Mouse (Mus musculus) ES-Bruce4 (cell line): Measurements from ENCODE around the gene Kmt2a. TPM values are rescaled to one million over a fixed set of nuclear protein-coding genes. Genes with fewer than 3 reads are reported as not detected.

Experiments used
- H3K27ac ChIP-seq: 2 replicates; pipeline ENCODE4 v1.5.1; 2012; ENCODE audit warnings: low read length, inconsistent platforms; ENCODE audit not compliant: insufficient read depth
- H3K27me3 ChIP-seq: 2 replicates; pipeline ENCODE4 v1.6.1; 2012; ENCODE audit warnings: mild to moderate bottlenecking, low read length, inconsistent platforms; ENCODE audit not compliant: control insufficient read depth, poor library complexity, insufficient read depth, severe bottlenecking
- H3K36me3 ChIP-seq: 2 replicates; pipeline ENCODE4 v1.6.1; 2012; ENCODE audit warnings: inconsistent platforms, mild to moderate bottlenecking, low read length, moderate library complexity; ENCODE audit not compliant: control insufficient read depth, poor library complexity, insufficient read depth, severe bottlenecking
- H3K4me1 ChIP-seq: one replicate; pipeline ENCODE4 v1.8.1; 2011; ENCODE audit warnings: low read length; ENCODE audit not compliant: control insufficient read depth, insufficient read depth
- H3K4me3 ChIP-seq: 2 replicates; pipeline ENCODE4 v1.5.1; 2011; ENCODE audit warnings: low read depth, mild to moderate bottlenecking, low read length
- H3K9ac ChIP-seq: 2 replicates; pipeline ENCODE4 v1.6.1; 2012; ENCODE audit warnings: low read depth, mild to moderate bottlenecking, inconsistent platforms; ENCODE audit not compliant: poor library complexity, severe bottlenecking
- H3K9me3 ChIP-seq: replicated peaks from 2 replicates; pipeline ENCODE4 v1.6.1; 2012; ENCODE audit warnings: mild to moderate bottlenecking, low read length, inconsistent platforms; ENCODE audit not compliant: control insufficient read depth, poor library complexity, insufficient read depth, severe bottlenecking
- CTCF ChIP-seq: IDR thresholded peaks from one replicate; pipeline ENCODE4 v1.8.1; 2011; ENCODE audit warnings: low read depth, low read length
- EP300 ChIP-seq: IDR thresholded peaks from 2 replicates; pipeline ENCODE4 v1.6.1; 2011; ENCODE audit warnings: low read depth, low read length; ENCODE audit not compliant: insufficient read depth
- POLR2A ChIP-seq: IDR thresholded peaks from one replicate; pipeline ENCODE4 v1.8.1; 2011; ENCODE audit warnings: low read length; ENCODE audit not compliant: insufficient read depth
- polyA plus RNA-seq: library from polyadenylated mRNA; stranded (reverse); fragments of >200 nt; gene quantifications from 2 replicates; pipeline ENCODE4 v1.2.4, GENCODE M21; 2011; ENCODE audit warnings: low read depth; ENCODE audit not compliant: missing spikeins, insufficient read depth, insufficient read length

Gene Kmt2a
- polyA plus RNA-seq, 1 experiment: 71.4 TPM

GRCm38 (mm10) chr9:44878776-44879500, 2.2 kb downstream of the Kmt2a start:
- H3K27ac ChIP-seq: no peak overlapping the region
- H3K4me3 ChIP-seq: peak overlapping the region; percentile 81
- no peaks in the 10 kb centered on the region for H3K9me3 ChIP-seq
- H3K27me3 ChIP-seq: no peaks in the 10 kb centered on the region
- H3K4me1 ChIP-seq: peaks cover 1% of the 10 kb centered on the region
- peak overlapping the region; percentile 96 for H3K9ac ChIP-seq
- 0 out of 2 replicates have a peak, but pooled peaks cover 2% of the 10 kb centered on the region for H3K36me3 ChIP-seq
- TF ChIP-seq CTCF (no peak), POLR2A (no peak), EP300 (no peak)

- Histone ChIP-seq H3K4me1 (peaks cover 1% of the 10 kb centered on the region), H3K36me3 (0 out of 2 replicates have a peak, but pooled peaks cover 2% of the 10 kb centered on the region), H3K27ac (no peak overlapping the region), H3K4me3 (no peak overlapping the region), H3K9ac (no peak overlapping the region), H3K9me3 (no peaks in the 10 kb centered on the region), H3K27me3 (no peaks in the 10 kb centered on the region)
- no peak for TF ChIP-seq CTCF
Measured at GRCm38 (mm10) chr9:44877686-44878085, 3.4 kb downstream of the Kmt2a start.

- H3K4me3 ChIP-seq: no peak overlapping the region
- no peak for TF ChIP-seq POLR2A
- no peak for TF ChIP-seq CTCF
- TF ChIP-seq EP300: no peak
- peaks cover 7% of the 10 kb centered on the region for H3K36me3 ChIP-seq
- H3K27me3 ChIP-seq: no peaks in the 10 kb centered on the region
- H3K4me1 ChIP-seq: peaks cover 1% of the 10 kb centered on the region
- no peaks in the 10 kb centered on the region for H3K9me3 ChIP-seq
- H3K9ac ChIP-seq: no peak overlapping the region
- no peak overlapping the region for H3K27ac ChIP-seq
Measured at GRCm38 (mm10) chr9:44875476-44875875, 5.6 kb downstream of the Kmt2a start.

GRCm38 (mm10) chr9:44874198-44874597, 6.9 kb downstream of the Kmt2a start:
- H3K36me3 ChIP-seq: peaks cover 7% of the 10 kb centered on the region
- no peaks in the 10 kb centered on the region for H3K9me3 ChIP-seq
- no peak overlapping the region for H3K4me3 ChIP-seq
- no peaks in the 10 kb centered on the region for H3K27me3 ChIP-seq
- peaks cover 1% of the 10 kb centered on the region for H3K4me1 ChIP-seq
- H3K9ac ChIP-seq: no peak overlapping the region
- no peak overlapping the region for H3K27ac ChIP-seq
- no peak for TF ChIP-seq CTCF
- TF ChIP-seq POLR2A: no peak
- no peak for TF ChIP-seq EP300

GRCm38 (mm10) chr9:44873665-44874064, 7.4 kb downstream of the Kmt2a start:
- Histone ChIP-seq H3K4me1 (peaks cover 1% of the 10 kb centered on the region), H3K9ac (no peak overlapping the region), H3K4me3 (no peak overlapping the region), H3K27ac (no peak overlapping the region), H3K27me3 (no peaks in the 10 kb centered on the region), H3K9me3 (no peaks in the 10 kb centered on the region), H3K36me3 (peaks cover 7% of the 10 kb centered on the region)
- TF ChIP-seq POLR2A (no peak), CTCF (no peak)

GRCm38 (mm10) chr9:44868336-44869094, 12.6 kb downstream of the Kmt2a start:
- Histone ChIP-seq H3K9me3 (no peaks in the 10 kb centered on the region), H3K4me3 (no peak overlapping the region), H3K4me1 (no peaks in the 10 kb centered on the region), H3K27me3 (no peaks in the 10 kb centered on the region), H3K27ac (no peak overlapping the region), H3K36me3 (peaks cover 13% of the 10 kb centered on the region), H3K9ac (no peak overlapping the region)
- no peak for TF ChIP-seq EP300
- TF ChIP-seq POLR2A: no peak
- TF ChIP-seq CTCF: no peak
